Comparison of ENCODE assay signal across 13 mouse cellular contexts in genomic region chr15:85295977-85296376, GRCm38 (mm10). TPM values are rescaled to one million over a fixed set of nuclear protein-coding genes. Genes with fewer than 3 reads are reported as not detected.
DNase-seq lines count a peak whose midpoint lies in the region; ATAC-seq lines count a peak whose summit lies in the region.
"Had no signal": no experiment of that assay in that cellular context is flagged by ENCODE, and none has a peak within 500 bp of the region (broad histone marks: within the 10 kb centered on the region; RNA-seq: fewer than 3 reads in every experiment).

No protein-coding gene starts in this region.

- H3K4me3 ChIP-seq in limb, embryonic 12.5 days (replicated peaks): no peak overlapping the region
- no peak overlapping the region for H3K4me3 ChIP-seq in limb, embryonic 10.5 days
- no peak overlapping the region for H3K4me3 ChIP-seq in embryonic facial prominence, embryonic 12.5 days
- no peak overlapping the region for H3K4me3 ChIP-seq in hindbrain, embryonic 13.5 days
- H3K4me3 ChIP-seq in neural tube, embryonic 14.5 days (ENCODE audit: low read depth, low read length): no peak overlapping the region
- H3K4me3 ChIP-seq: embryonic facial prominence, embryonic 15.5 days; limb, embryonic 15.5 days had no signal

- DNase-seq in limb, embryonic 10.5 days (ENCODE audit: low spot score): no peak
- DNase-seq: cerebellum, adult 18-20 months; right cerebral cortex, postnatal 4 days had no signal

- H3K9ac ChIP-seq in limb, embryonic 12.5 days (replicated peaks): no peak overlapping the region
- no peak overlapping the region for H3K9ac ChIP-seq in embryonic facial prominence, embryonic 12.5 days
- H3K9ac ChIP-seq in hindbrain, embryonic 13.5 days: no peak overlapping the region
- no peak overlapping the region for H3K9ac ChIP-seq in neural tube, embryonic 14.5 days (replicated peaks; ENCODE audit: low read depth, low read length)
- H3K9ac ChIP-seq: embryonic facial prominence, embryonic 15.5 days; limb, embryonic 15.5 days; lung, embryonic 14.5 days had no signal

- WGBS in limb, embryonic 12.5 days: 55% methylated on average over 2 of the region's 2 CpGs
- 65% methylated on average over 2 of the region's 2 CpGs for WGBS in limb, embryonic 10.5 days
- 39% methylated on average over 2 of the region's 2 CpGs for WGBS in embryonic facial prominence, embryonic 12.5 days
- WGBS in hindbrain, embryonic 13.5 days: 23% methylated on average over 2 of the region's 2 CpGs
- 31% methylated on average over 2 of the region's 2 CpGs for WGBS in neural tube, embryonic 14.5 days

- no peaks in the 10 kb centered on the region for H3K36me3 ChIP-seq in limb, embryonic 12.5 days
- no peaks in the 10 kb centered on the region for H3K36me3 ChIP-seq in limb, embryonic 10.5 days
- H3K36me3 ChIP-seq in embryonic facial prominence, embryonic 12.5 days: no peaks in the 10 kb centered on the region
- no peaks in the 10 kb centered on the region for H3K36me3 ChIP-seq in hindbrain, embryonic 13.5 days
- no peaks in the 10 kb centered on the region for H3K36me3 ChIP-seq in neural tube, embryonic 14.5 days (ENCODE audit: control insufficient read depth, insufficient read depth, low read length)
- H3K36me3 ChIP-seq: embryonic facial prominence, embryonic 15.5 days; limb, embryonic 15.5 days had no signal

- H3K27me3 ChIP-seq in limb, embryonic 12.5 days: no peaks in the 10 kb centered on the region
- H3K27me3 ChIP-seq in limb, embryonic 10.5 days (ENCODE audit: low read depth, poor library complexity, severe bottlenecking): no peaks in the 10 kb centered on the region
- no peaks in the 10 kb centered on the region for H3K27me3 ChIP-seq in embryonic facial prominence, embryonic 12.5 days
- no peaks in the 10 kb centered on the region for H3K27me3 ChIP-seq in hindbrain, embryonic 13.5 days
- no peaks in the 10 kb centered on the region for H3K27me3 ChIP-seq in neural tube, embryonic 14.5 days (ENCODE audit: control insufficient read depth, insufficient read depth, low read length)
- H3K27me3 ChIP-seq: embryonic facial prominence, embryonic 15.5 days; limb, embryonic 15.5 days had no signal

- no peaks in the 10 kb centered on the region for H3K9me3 ChIP-seq in limb, embryonic 12.5 days
- H3K9me3 ChIP-seq in limb, embryonic 10.5 days (replicated peaks): no peaks in the 10 kb centered on the region
- H3K9me3 ChIP-seq in embryonic facial prominence, embryonic 12.5 days: no peaks in the 10 kb centered on the region
- H3K9me3 ChIP-seq in hindbrain, embryonic 13.5 days: no peaks in the 10 kb centered on the region
- no peaks in the 10 kb centered on the region for H3K9me3 ChIP-seq in neural tube, embryonic 14.5 days (ENCODE audit: control insufficient read depth, low read length)
- H3K9me3 ChIP-seq: embryonic facial prominence, embryonic 15.5 days; limb, embryonic 15.5 days had no signal

- ATAC-seq in limb, embryonic 12.5 days (ENCODE audit: insufficient number of reproducible peaks, insufficient read depth, low FRiP score, low TSS enrichment, low read depth): no peak
- ATAC-seq in embryonic facial prominence, embryonic 12.5 days (ENCODE audit: insufficient number of reproducible peaks, insufficient read depth, low FRiP score, low TSS enrichment): no peak
- ATAC-seq in hindbrain, embryonic 13.5 days (ENCODE audit: low FRiP score): no peak
- no peak for ATAC-seq in neural tube, embryonic 14.5 days (ENCODE audit: low read depth)
- no peak for ATAC-seq in inflammation-experienced regulatory T-cells, adult 6 months
- no peak for ATAC-seq in erythroid progenitor cell, adult 5-6 weeks (replicated peaks; ENCODE audit: low FRiP score, poor library complexity, severe bottlenecking)

- peaks cover 27% of the 10 kb centered on the region for H3K4me1 ChIP-seq in limb, embryonic 12.5 days (replicated peaks)
- peaks cover 25% of the 10 kb centered on the region for H3K4me1 ChIP-seq in limb, embryonic 10.5 days
- H3K4me1 ChIP-seq in embryonic facial prominence, embryonic 12.5 days: peaks cover 18% of the 10 kb centered on the region
- H3K4me1 ChIP-seq in hindbrain, embryonic 13.5 days (replicated peaks): peaks cover 38% of the 10 kb centered on the region
- 0 out of 2 replicates have a peak, but pooled peaks cover 10% of the 10 kb centered on the region for H3K4me1 ChIP-seq in neural tube, embryonic 14.5 days (ENCODE audit: control insufficient read depth, insufficient read depth, low read length)

- H3K27ac ChIP-seq in limb, embryonic 12.5 days: 0 out of 2 replicates have a peak overlapping the region, but pooled peaks have one; percentile 41
- H3K27ac ChIP-seq in limb, embryonic 10.5 days: no peak overlapping the region
- peak overlapping the region; percentile 41 for H3K27ac ChIP-seq in embryonic facial prominence, embryonic 12.5 days
- H3K27ac ChIP-seq in hindbrain, embryonic 13.5 days: peak overlapping the region; percentile 44
- H3K27ac ChIP-seq in neural tube, embryonic 14.5 days (ENCODE audit: low read depth, low read length): peak overlapping the region; percentile 52
- H3K27ac ChIP-seq: embryonic facial prominence, embryonic 15.5 days; limb, embryonic 15.5 days; macrophage had no signal

- no peak overlapping the region for H3K4me2 ChIP-seq in limb, embryonic 12.5 days
- no peak overlapping the region for H3K4me2 ChIP-seq in embryonic facial prominence, embryonic 12.5 days (replicated peaks)
- no peak overlapping the region for H3K4me2 ChIP-seq in hindbrain, embryonic 13.5 days
- H3K4me2 ChIP-seq in neural tube, embryonic 14.5 days (ENCODE audit: low read depth, low read length): no peak overlapping the region
- H3K4me2 ChIP-seq: embryonic facial prominence, embryonic 15.5 days; limb, embryonic 15.5 days; lung, embryonic 14.5 days had no signal

RNA-seq across cellular contexts. Expression of gene Atxn10, which starts 40.1 kb away (rescaled TPM):
- 320 and 323 TPM in 2 replicates for polyA plus RNA-seq in limb, embryonic 12.5 days (2016; fragmentation: Nextera tagmentation; extraction: Ambion mirVana)
- 284 and 311 TPM in 2 replicates for polyA plus RNA-seq in limb, embryonic 10.5 days (2016; fragmentation: Nextera tagmentation; extraction: Ambion mirVana)
- polyA plus RNA-seq in embryonic facial prominence, embryonic 12.5 days (2016; fragmentation: Nextera tagmentation; extraction: Ambion mirVana): 336 and 345 TPM in 2 replicates
- 515 and 529 TPM in 2 replicates for polyA plus RNA-seq in hindbrain, embryonic 13.5 days (2015; fragmentation: Nextera tagmentation; extraction: Ambion mirVana)
- polyA plus RNA-seq in neural tube, embryonic 14.5 days (2014; fragmentation: Nextera tagmentation; extraction: Ambion mirVana): 556 and 572 TPM in 2 replicates
- polyA plus RNA-seq in inflammation-experienced regulatory T-cells, adult 6 months (2017; shearing (Covaris generic)): 100 to 1,000 TPM; 104 to 140 (median 107) TPM
- total RNA-seq in erythroid progenitor cell, adult 5-6 weeks (2015; ENCODE audit: low replicate concordance): 18.9 and 33.2 TPM in 2 replicates
- 10.3 and 11.5 TPM in 2 replicates for total RNA-seq in erythroid progenitor cell, adult 5-6 weeks (2017; ENCODE audit: low replicate concordance)
